Mouse (Mus musculus) retina, adult 2 months (tissue): ENCODE data around the gene Nup98.

Experiments
- DNase-seq: peaks from one replicate; pipeline ENCODE4 v3.0.0-alpha.2; 2012; ENCODE audit warnings: low read depth, low spot score

Gene Nup98

GRCm38 (mm10) chr7:102120326-102120725 is 89.7 kb downstream of the Nup98 start:
- no peak for DNase-seq

- DNase-seq: no peak
Measured at GRCm38 (mm10) chr7:102117382-102117781, 92.6 kb downstream of the Nup98 start.

- DNase-seq: no peak
Measured at GRCm38 (mm10) chr7:102116579-102117331, 93.2 kb downstream of the Nup98 start, which contains the start of gene Chrna10. Gene Chrna10, minus strand, starts transcription at chr7:102116828.

- no peak for DNase-seq
Measured at GRCm38 (mm10) chr7:102113151-102113729, 96.7 kb downstream of the Nup98 start.

GRCm38 (mm10) chr7:102109746-102110145 is 100.2 kb downstream of the Nup98 start:
- no peak for DNase-seq

- DNase-seq: no peak
Measured at GRCm38 (mm10) chr7:102109171-102109570, 100.8 kb downstream of the Nup98 start, which contains the start of gene Art5. Gene Art5, minus strand, starts transcription at chr7:102109489.

GRCm38 (mm10) chr7:102108206-102108605 is 101.8 kb downstream of the Nup98 start:
- no peak for DNase-seq

GRCm38 (mm10) chr7:102106700-102107141 is 103.3 kb downstream of the Nup98 start:
- no peak for DNase-seq

GRCm38 (mm10) chr7:102104126-102104525 is 105.8 kb downstream of the Nup98 start:
- DNase-seq: no peak

- DNase-seq: no peak
Measured at GRCm38 (mm10) chr7:102103555-102103954, 106.4 kb downstream of the Nup98 start.

- DNase-seq: no peak
Measured at GRCm38 (mm10) chr7:102102696-102103095, 107.3 kb downstream of the Nup98 start.

- no peak for DNase-seq
Measured at GRCm38 (mm10) chr7:102102241-102102640, 107.7 kb downstream of the Nup98 start.

- DNase-seq: no peak
Measured at GRCm38 (mm10) chr7:102101487-102101886, 108.5 kb downstream of the Nup98 start, which contains the start of gene Art1. Gene Art1, plus strand, starts transcription at chr7:102101743.

GRCm38 (mm10) chr7:102100868-102101267 is 109.1 kb downstream of the Nup98 start:
- no peak for DNase-seq

- DNase-seq: no peak
Measured at GRCm38 (mm10) chr7:102099760-102100661, 110.0 kb downstream of the Nup98 start.

- no peak for DNase-seq
Measured at GRCm38 (mm10) chr7:102087336-102087735, 122.6 kb downstream of the Nup98 start.

- no peak for DNase-seq
Measured at GRCm38 (mm10) chr7:102084041-102084696, 125.8 kb downstream of the Nup98 start.

- no peak for DNase-seq
Measured at GRCm38 (mm10) chr7:102082816-102083215, 127.2 kb downstream of the Nup98 start, which contains the start of gene Trpc2. Gene Trpc2, plus strand, starts transcription at chr7:102083116.

- DNase-seq: no peak
Measured at GRCm38 (mm10) chr7:102081784-102082183, 128.2 kb downstream of the Nup98 start.

- DNase-seq: no peak
Measured at GRCm38 (mm10) chr7:102080311-102080710, 129.7 kb downstream of the Nup98 start.

- DNase-seq: no peak
Measured at GRCm38 (mm10) chr7:102078517-102078916, 131.5 kb downstream of the Nup98 start.
